Mouse (Mus musculus): ENCODE results near the gene Stab2. TPM values are rescaled to one million over a fixed set of nuclear protein-coding genes. Genes with fewer than 3 reads are reported as not detected.

Stab2 gene
- polyA plus RNA-seq (2015; fragmentation: Nextera tagmentation; extraction: Ambion mirVana) = 10.5 and 20.4 TPM in 2 replicates

GRCm38 (mm10) chr10:87007385-87008214 is at the start of gene Stab2:
Gene Stab2 (minus strand): TSS chr10:87008025.

Other genes starting within 250 kb of the Stab2 start
- gene Gm49358, start 244.1 kb downstream of the Stab2 start, polyA plus RNA-seq (2015; fragmentation: Nextera tagmentation; extraction: Ambion mirVana) = not detected in 2 replicates
- gene Nt5dc3, start 229.0 kb downstream of the Stab2 start, polyA plus RNA-seq (2015; fragmentation: Nextera tagmentation; extraction: Ambion mirVana) = 3.5 and 4.9 TPM in 2 replicates
- gene 1700113H08Rik, start 50.0 kb upstream of the Stab2 start, polyA plus RNA-seq (2015; fragmentation: Nextera tagmentation; extraction: Ambion mirVana) = 0.12 and 0.35 TPM in 2 replicates